ENCODE assay signal across 15 mouse cellular contexts in the genomic region with DNA sequence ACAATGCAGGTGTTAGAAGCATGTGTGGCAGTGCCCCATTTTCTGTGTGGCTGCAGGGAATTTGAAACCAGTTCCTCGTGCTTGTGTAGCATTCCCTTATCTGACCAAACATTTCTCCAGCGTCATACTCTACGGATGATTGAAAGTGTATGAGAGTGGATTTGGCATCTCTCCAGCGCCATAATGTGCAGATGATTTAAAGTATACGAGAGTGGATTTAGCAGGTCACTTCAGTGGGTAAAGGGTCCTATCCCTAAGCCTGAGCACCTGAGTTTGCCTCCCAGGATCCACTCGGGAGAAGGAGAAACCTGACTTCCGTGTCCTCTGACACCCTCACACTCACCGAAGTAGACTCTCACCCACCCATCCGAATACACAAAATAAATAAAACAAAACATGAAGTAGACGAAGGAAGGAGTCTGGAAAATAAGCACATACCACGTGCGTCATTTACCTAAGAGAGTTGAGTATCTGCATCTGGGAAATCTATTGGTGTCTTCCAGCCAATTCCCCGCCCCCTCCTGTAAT. TPM values are rescaled to one million over a fixed set of nuclear protein-coding genes. Genes with fewer than 3 reads are reported as not detected.
DNase-seq lines count a peak whose midpoint lies in the region; ATAC-seq and TF ChIP-seq lines count a peak whose summit lies in the region.
"Had no signal": no experiment of that assay in that cellular context is flagged by ENCODE, and none has a peak within 500 bp of the region (broad histone marks: within the 10 kb centered on the region; RNA-seq: fewer than 3 reads in every experiment).

No protein-coding gene starts in this region.

- TF ChIP-seq POLR2A in kidney, adult 2 months (IDR thresholded peaks at IDR 0.05; ENCODE audit: low read depth, low read length) = no peak

- no peaks in the 10 kb centered on the region for H3K27me3 ChIP-seq in kidney, adult 2 months (replicated peaks; ENCODE audit: control insufficient read depth, insufficient read depth, low read length)
- H3K27me3 ChIP-seq in lung, embryonic 14.5 days (ENCODE audit: insufficient read depth, low read length) = no peaks in the 10 kb centered on the region
- H3K27me3 ChIP-seq in intestine, embryonic 16.5 days (replicated peaks; ENCODE audit: control insufficient read depth, insufficient read depth, low read length) = no peaks in the 10 kb centered on the region
- no peaks in the 10 kb centered on the region for H3K27me3 ChIP-seq in stomach, postnatal 0 days (ENCODE audit: control insufficient read depth, insufficient read depth, low read length)
- H3K27me3 ChIP-seq: neural tube, embryonic 12.5 days had no signal

- no peaks in the 10 kb centered on the region for H3K36me3 ChIP-seq in kidney, adult 2 months (ENCODE audit: control insufficient read depth, insufficient read depth, low read length)
- no peaks in the 10 kb centered on the region for H3K36me3 ChIP-seq in lung, embryonic 14.5 days (ENCODE audit: insufficient read depth)
- no peaks in the 10 kb centered on the region for H3K36me3 ChIP-seq in intestine, embryonic 16.5 days (ENCODE audit: control insufficient read depth, insufficient read depth, low read length)
- no peaks in the 10 kb centered on the region for H3K36me3 ChIP-seq in stomach, postnatal 0 days (ENCODE audit: control insufficient read depth, insufficient read depth, low read length)
- H3K36me3 ChIP-seq: hindbrain, embryonic 10.5 days; neural tube, embryonic 12.5 days had no signal

- DNase-seq in kidney, adult 2 months = peak; percentile 25
- DNase-seq in kidney, adult 9 months = no peak
- DNase-seq in lung, embryonic 14.5 days = peak; percentile 64
- no peak for DNase-seq in lung, postnatal 36 days
- no peak for DNase-seq in stomach, postnatal 0 days (ENCODE audit: low spot score)
- DNase-seq in spleen, postnatal 36 days (ENCODE audit: low spot score in 2 of 2) = no peak
- DNase-seq: gastrocnemius, postnatal 36 days; thymus, adult 2 months had no signal

- H3K4me1 ChIP-seq in kidney, adult 2 months (ENCODE audit: control insufficient read depth, insufficient read depth, low read length) = peaks cover 15% of the 10 kb centered on the region
- peaks cover 16% of the 10 kb centered on the region; the same call in 1 of the 2 replicates for H3K4me1 ChIP-seq in lung, embryonic 14.5 days (ENCODE audit: insufficient read depth)
- peaks cover 8% of the 10 kb centered on the region; the same call in 1 of the 2 replicates for H3K4me1 ChIP-seq in intestine, embryonic 16.5 days (ENCODE audit: control insufficient read depth, insufficient read depth, low read length)
- peaks cover 2% of the 10 kb centered on the region; the same call in 1 of the 2 replicates for H3K4me1 ChIP-seq in stomach, postnatal 0 days (replicated peaks; ENCODE audit: control insufficient read depth, insufficient read depth)

- no peak overlapping the region for H3K4me3 ChIP-seq in kidney, adult 2 months (ENCODE audit: insufficient read depth, low read depth, low read length)
- no peak overlapping the region for H3K4me3 ChIP-seq in lung, embryonic 14.5 days (ENCODE audit: low read depth, low read length)
- no peak overlapping the region for H3K4me3 ChIP-seq in intestine, embryonic 16.5 days (ENCODE audit: low read length)
- H3K4me3 ChIP-seq in stomach, postnatal 0 days (ENCODE audit: low read depth, low read length) = no peak overlapping the region
- H3K4me3 ChIP-seq: erythroblast, embryonic 14.5 days; hindbrain, embryonic 10.5 days; neural tube, embryonic 12.5 days had no signal

- no peak for TF ChIP-seq EP300 in stomach, postnatal 0 days (optimal IDR thresholded peaks at IDR 0.05)

- no peaks in the 10 kb centered on the region for H3K9me3 ChIP-seq in lung, embryonic 14.5 days (ENCODE audit: low read depth, low read length)
- H3K9me3 ChIP-seq in intestine, embryonic 16.5 days (ENCODE audit: control insufficient read depth, low read length) = no peaks in the 10 kb centered on the region
- H3K9me3 ChIP-seq in stomach, postnatal 0 days (ENCODE audit: control insufficient read depth, low read length) = no peaks in the 10 kb centered on the region
- H3K9me3 ChIP-seq: hindbrain, embryonic 10.5 days; neural tube, embryonic 12.5 days had no signal

- H3K27ac ChIP-seq in kidney, adult 2 months (ENCODE audit: insufficient read depth, low read depth, low read length) = no peak overlapping the region
- H3K27ac ChIP-seq in lung, embryonic 14.5 days (ENCODE audit: low read depth) = peak overlapping the region; percentile 30; the same call in 1 of the 2 replicates
- H3K27ac ChIP-seq in intestine, embryonic 16.5 days (ENCODE audit: low read length) = no peak overlapping the region
- no peak overlapping the region for H3K27ac ChIP-seq in stomach, postnatal 0 days (replicated peaks)
- H3K27ac ChIP-seq: hindbrain, postnatal 0 days; liver, embryonic 14.5 days; neural tube, embryonic 12.5 days had no signal

- 40% methylated on average over 13 of the region's 13 CpGs for WGBS in kidney, adult 2 months
- WGBS in lung, embryonic 14.5 days = 28% methylated on average over 13 of the region's 13 CpGs
- WGBS in intestine, embryonic 16.5 days = 41% methylated on average over 13 of the region's 13 CpGs
- 28% methylated on average over 13 of the region's 13 CpGs for WGBS in stomach, postnatal 0 days

- peak; percentile 47; the same call in 1 of the 2 replicates for ATAC-seq in lung, embryonic 14.5 days (ENCODE audit: insufficient read depth)
- peak; percentile 52; the same call in 1 of the 2 replicates for ATAC-seq in intestine, embryonic 16.5 days
- ATAC-seq in stomach, postnatal 0 days (ENCODE audit: low FRiP score, low TSS enrichment) = peak; percentile 21; the same call in 1 of the 2 replicates

- H3K9ac ChIP-seq in lung, embryonic 14.5 days = no peak overlapping the region
- no peak overlapping the region for H3K9ac ChIP-seq in intestine, embryonic 16.5 days (ENCODE audit: low read depth, low read length)
- H3K9ac ChIP-seq in stomach, postnatal 0 days (ENCODE audit: low read length) = no peak overlapping the region
- H3K9ac ChIP-seq: liver, embryonic 14.5 days; neural tube, embryonic 12.5 days had no signal

- no peak for TF ChIP-seq CTCF in kidney, adult 2 months (conservative IDR thresholded peaks at IDR 0.05; ENCODE audit: insufficient read depth, insufficient read length, low read depth, low read length)
- TF ChIP-seq CTCF in lung, embryonic 14.5 days (IDR thresholded peaks at IDR 0.05; ENCODE audit: low read depth) = no peak
- no peak for TF ChIP-seq CTCF in stomach, postnatal 0 days (IDR thresholded peaks at IDR 0.05; ENCODE audit: low read depth)

- peak overlapping the region; percentile 42 for H3K4me2 ChIP-seq in lung, embryonic 14.5 days
- H3K4me2 ChIP-seq in intestine, embryonic 16.5 days (ENCODE audit: low read depth, low read length) = no peak overlapping the region
- 0 out of 2 replicates have a peak overlapping the region, but pooled peaks have one; percentile 20 for H3K4me2 ChIP-seq in stomach, postnatal 0 days (replicated peaks; ENCODE audit: low read depth)
- H3K4me2 ChIP-seq: midbrain, embryonic 11.5 days; neural tube, embryonic 12.5 days had no signal

RNA-seq across cellular contexts. Expression of gene Atxn1, which starts 54.2 kb away (rescaled TPM):
- 15.0 and 17.9 TPM in 2 replicates for polyA plus RNA-seq in kidney, adult 2 months (2012; rRNA removed)
- polyA plus RNA-seq in lung, embryonic 14.5 days (2014; fragmentation: Nextera tagmentation; extraction: Ambion mirVana) = 3.9 and 6.4 TPM in 2 replicates
- polyA plus RNA-seq in intestine, embryonic 16.5 days (2015; fragmentation: Nextera tagmentation; extraction: Ambion mirVana) = 5.0 and 5.3 TPM in 2 replicates
- polyA plus RNA-seq in stomach, postnatal 0 days (2015; fragmentation: Nextera tagmentation; extraction: Ambion mirVana) = 7.0 TPM in 2 replicates

Comparison
In these comparisons a context has a peak if more than half of its experiments do, and no peak if none do; other contexts are left out.
1. DNase-seq: peak in kidney, adult 2 months (single experiment) and lung, embryonic 14.5 days (single experiment); none in kidney, adult 9 months (single experiment), lung, postnatal 36 days (single experiment), stomach, postnatal 0 days (single experiment) and spleen, postnatal 36 days (0 of 2).
2. Peak in every context shown above with its lines, with median percentiles within 50 percentile points of each other: ATAC-seq.